9 mouse cellular contexts compared by ENCODE assay signal in the genomic region with DNA sequence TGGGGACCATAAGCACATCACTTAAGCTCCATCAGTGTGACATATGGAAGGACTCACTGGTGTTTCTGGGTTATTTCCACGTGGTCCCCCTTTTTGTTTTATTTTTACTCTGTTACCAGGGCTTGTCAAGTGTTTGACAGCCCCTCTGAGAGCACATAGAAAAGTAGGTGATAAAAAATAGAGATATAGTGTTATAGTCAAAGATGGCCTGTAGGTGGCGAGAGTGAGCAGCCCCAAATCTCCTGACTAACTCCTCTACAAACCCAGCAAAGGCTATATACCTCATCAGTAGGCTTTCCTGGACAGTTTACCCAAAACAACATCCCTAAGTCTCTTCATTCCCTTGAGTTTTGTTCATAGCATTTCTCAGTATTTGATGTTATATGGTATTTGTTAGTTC. TPM values are rescaled to one million over a fixed set of nuclear protein-coding genes. Genes with fewer than 3 reads are reported as not detected.
DNase-seq lines count a peak whose midpoint lies in the region; ATAC-seq and TF ChIP-seq lines count a peak whose summit lies in the region.
"Had no signal": no experiment of that assay in that cellular context is flagged by ENCODE, and none has a peak within 500 bp of the region (broad histone marks: within the 10 kb centered on the region; RNA-seq: fewer than 3 reads in every experiment).

No protein-coding gene starts in this region.

- 0% methylated on average over 2 of the region's 2 CpGs for WGBS in heart, postnatal 0 days
- 0% methylated on average over 2 of the region's 2 CpGs for WGBS in heart, embryonic 10.5 days
- WGBS in kidney, postnatal 0 days: 0% methylated on average over 2 of the region's 2 CpGs

- H3K9ac ChIP-seq in heart, postnatal 0 days (replicated peaks; ENCODE audit: low read depth, low read length): no peak overlapping the region
- H3K9ac ChIP-seq in kidney, postnatal 0 days (ENCODE audit: low read depth, low read length): no peak overlapping the region
- H3K9ac ChIP-seq: embryonic facial prominence, embryonic 15.5 days had no signal

- no peak overlapping the region for H3K4me2 ChIP-seq in heart, postnatal 0 days (ENCODE audit: low read depth, low read length)
- no peak overlapping the region for H3K4me2 ChIP-seq in kidney, postnatal 0 days (ENCODE audit: low read length)
- H3K4me2 ChIP-seq: embryonic facial prominence, embryonic 15.5 days had no signal

- ATAC-seq in heart, postnatal 0 days (ENCODE audit: insufficient read depth, low read depth): no peak
- ATAC-seq in kidney, postnatal 0 days (replicated peaks; ENCODE audit: low FRiP score, low read depth): peak; percentile 31; the same call in 1 of the 2 replicates

- H3K36me3 ChIP-seq in heart, postnatal 0 days (replicated peaks; ENCODE audit: control insufficient read depth, insufficient read depth, low read length): no peaks in the 10 kb centered on the region
- H3K36me3 ChIP-seq in heart, embryonic 10.5 days: no peaks in the 10 kb centered on the region
- H3K36me3 ChIP-seq in kidney, postnatal 0 days (ENCODE audit: insufficient read depth, low read length): no peaks in the 10 kb centered on the region
- H3K36me3 ChIP-seq: embryonic facial prominence, embryonic 15.5 days had no signal

- no peak overlapping the region for H3K27ac ChIP-seq in heart, postnatal 0 days (ENCODE audit: low read depth)
- H3K27ac ChIP-seq in heart, embryonic 10.5 days: no peak overlapping the region
- no peak overlapping the region for H3K27ac ChIP-seq in cortical plate, adult 2 months (ENCODE audit: insufficient read depth, low read length)
- H3K27ac ChIP-seq in kidney, postnatal 0 days: no peak overlapping the region
- H3K27ac ChIP-seq: embryonic facial prominence, embryonic 15.5 days had no signal

- TF ChIP-seq EP300 in heart, postnatal 0 days (IDR thresholded peaks at IDR 0.05; ENCODE audit: low read depth): no peak

- no peak for DNase-seq in heart, postnatal 0 days (ENCODE audit: low spot score)
- no peak for DNase-seq in heart, embryonic 10.5 days (ENCODE audit: low spot score)
- DNase-seq in A20 (ENCODE audit: low read depth, low spot score) (peak; percentile 61), MN1 (ENCODE audit: low spot score) (peak; percentile 17)
- DNase-seq in kidney, postnatal 0 days (ENCODE audit: low spot score): peak; percentile 73
- peak; percentile 66 for DNase-seq in mesoderm, embryonic 11.5 days (ENCODE audit: low read depth, low spot score)
- no peak for DNase-seq in ovary, postnatal 14 days (ENCODE audit: low spot score)

- H3K27me3 ChIP-seq in heart, postnatal 0 days (ENCODE audit: control insufficient read depth, insufficient read depth, low read length): no peaks in the 10 kb centered on the region
- H3K27me3 ChIP-seq in heart, embryonic 10.5 days (ENCODE audit: insufficient read depth, poor library complexity, severe bottlenecking): peaks cover 5% of the 10 kb centered on the region; the same call in 1 of the 2 replicates
- H3K27me3 ChIP-seq in kidney, postnatal 0 days (ENCODE audit: insufficient read depth, low read length): no peaks in the 10 kb centered on the region
- H3K27me3 ChIP-seq: embryonic facial prominence, embryonic 15.5 days had no signal

- TF ChIP-seq POLR2A in cortical plate, adult 2 months (IDR thresholded peaks at IDR 0.05; ENCODE audit: extremely low read depth, insufficient read depth, low read length): no peak

- no peaks in the 10 kb centered on the region for H3K9me3 ChIP-seq in heart, postnatal 0 days (replicated peaks; ENCODE audit: control insufficient read depth, low read length)
- no peaks in the 10 kb centered on the region for H3K9me3 ChIP-seq in heart, embryonic 10.5 days
- no peaks in the 10 kb centered on the region for H3K9me3 ChIP-seq in kidney, postnatal 0 days (replicated peaks; ENCODE audit: low read length)
- H3K9me3 ChIP-seq: embryonic facial prominence, embryonic 15.5 days had no signal

- H3K4me3 ChIP-seq in heart, postnatal 0 days (ENCODE audit: low read depth, low read length): no peak overlapping the region
- no peak overlapping the region for H3K4me3 ChIP-seq in heart, embryonic 10.5 days
- no peak overlapping the region for H3K4me3 ChIP-seq in cortical plate, adult 2 months (ENCODE audit: insufficient read depth, low read length)
- no peak overlapping the region for H3K4me3 ChIP-seq in kidney, postnatal 0 days (replicated peaks; ENCODE audit: low read depth, low read length)
- H3K4me3 ChIP-seq: embryonic facial prominence, embryonic 15.5 days had no signal

- peak; percentile 71 for TF ChIP-seq CTCF in heart, postnatal 0 days (IDR thresholded peaks at IDR 0.05; ENCODE audit: low read depth)
- peak; percentile 67 for TF ChIP-seq CTCF in cortical plate, adult 2 months (IDR thresholded peaks at IDR 0.05; ENCODE audit: extremely low read depth, insufficient read depth, low read length)
- peak; percentile 90 for TF ChIP-seq CTCF in kidney, postnatal 0 days (IDR thresholded peaks at IDR 0.05; ENCODE audit: low read depth)

- H3K4me1 ChIP-seq in heart, postnatal 0 days (ENCODE audit: control insufficient read depth, insufficient read depth): no peaks in the 10 kb centered on the region
- H3K4me1 ChIP-seq in heart, embryonic 10.5 days: no peaks in the 10 kb centered on the region
- H3K4me1 ChIP-seq in cortical plate, adult 2 months (ENCODE audit: control insufficient read depth, insufficient read depth, low read length): no peaks in the 10 kb centered on the region
- H3K4me1 ChIP-seq in kidney, postnatal 0 days (replicated peaks; ENCODE audit: insufficient read depth, low read length): no peaks in the 10 kb centered on the region
- H3K4me1 ChIP-seq: embryonic facial prominence, embryonic 15.5 days had no signal

RNA-seq across cellular contexts. Expression of a gene that starts 5.3 kb away (rescaled TPM):
- 0.70 and 2.4 TPM in 2 replicates for total RNA-seq in heart, postnatal 0 days (2014; rRNA removed; ENCODE audit: low replicate concordance)
- 0.08 and 0.26 TPM in 2 replicates for polyA plus RNA-seq in heart, postnatal 0 days (2015; fragmentation: Nextera tagmentation; extraction: Ambion mirVana)
- polyA plus RNA-seq in heart, embryonic 10.5 days (2016; fragmentation: Nextera tagmentation; extraction: Ambion mirVana): 0.70 and 40.7 TPM in 2 replicates
- not detected in 2 replicates for polyA plus RNA-seq in cortical plate, adult 2 months (2012; rRNA removed)
- polyA plus RNA-seq in kidney, postnatal 0 days (2015; fragmentation: Nextera tagmentation; extraction: Ambion mirVana): 1.2 and 2.3 TPM in 2 replicates
- polyA plus RNA-seq: embryonic facial prominence, embryonic 15.5 days had no signal

RNA-seq across cellular contexts. Expression of a gene that starts 23.7 kb away (rescaled TPM):
- 2.3 and 3.3 TPM in 2 replicates for total RNA-seq in heart, postnatal 0 days (2014; rRNA removed; ENCODE audit: low replicate concordance)
- polyA plus RNA-seq in heart, postnatal 0 days (2015; fragmentation: Nextera tagmentation; extraction: Ambion mirVana): 0.08 and 0.19 TPM in 2 replicates
- polyA plus RNA-seq in heart, embryonic 10.5 days (2016; fragmentation: Nextera tagmentation; extraction: Ambion mirVana): 0.78 and 22.1 TPM in 2 replicates
- not detected in 2 replicates for polyA plus RNA-seq in cortical plate, adult 2 months (2012; rRNA removed)
- polyA plus RNA-seq in kidney, postnatal 0 days (2015; fragmentation: Nextera tagmentation; extraction: Ambion mirVana): 5.1 and 5.5 TPM in 2 replicates

RNA-seq across cellular contexts. Expression of a gene that starts 47.5 kb away (rescaled TPM):
- total RNA-seq in heart, postnatal 0 days (2014; rRNA removed; ENCODE audit: low replicate concordance): 1.8 TPM in 1 of 2 replicates, not detected in the other
- polyA plus RNA-seq in heart, postnatal 0 days (2015; fragmentation: Nextera tagmentation; extraction: Ambion mirVana): 0.03 and 0.16 TPM in 2 replicates
- polyA plus RNA-seq in heart, embryonic 10.5 days (2016; fragmentation: Nextera tagmentation; extraction: Ambion mirVana): 1.5 and 43.0 TPM in 2 replicates
- polyA plus RNA-seq in cortical plate, adult 2 months (2012; rRNA removed): 0.04 TPM in 1 of 2 replicates, not detected in the other
- 2.4 and 3.3 TPM in 2 replicates for polyA plus RNA-seq in kidney, postnatal 0 days (2015; fragmentation: Nextera tagmentation; extraction: Ambion mirVana)

RNA-seq across cellular contexts. Expression of a gene that starts 53.1 kb away (rescaled TPM):
- 46.2 and 61.9 TPM in 2 replicates for total RNA-seq in heart, postnatal 0 days (2014; rRNA removed; ENCODE audit: low replicate concordance)
- 40.8 and 43.4 TPM in 2 replicates for polyA plus RNA-seq in heart, postnatal 0 days (2015; fragmentation: Nextera tagmentation; extraction: Ambion mirVana)
- 78.3 and 101 TPM in 2 replicates for polyA plus RNA-seq in heart, embryonic 10.5 days (2016; fragmentation: Nextera tagmentation; extraction: Ambion mirVana)
- 45.0 TPM in 2 replicates for polyA plus RNA-seq in cortical plate, adult 2 months (2012; rRNA removed)
- 70.4 and 76.8 TPM in 2 replicates for polyA plus RNA-seq in kidney, postnatal 0 days (2015; fragmentation: Nextera tagmentation; extraction: Ambion mirVana)

Comparison
In these comparisons a context has a peak if more than half of its experiments do, and no peak if none do; other contexts are left out.
1. DNase-seq: peak in A20 (single experiment), MN1 (single experiment), kidney, postnatal 0 days (single experiment) and mesoderm, embryonic 11.5 days (single experiment); none in heart, postnatal 0 days (single experiment), heart, embryonic 10.5 days (single experiment) and ovary, postnatal 14 days (single experiment).
2. Peak in every context shown above with its lines, with median percentiles within 50 percentile points of each other: CTCF ChIP-seq.